Mouse (Mus musculus): ENCODE measurements around the gene Ifitm10. TPM values are rescaled to one million over a fixed set of nuclear protein-coding genes. Genes with fewer than 3 reads are reported as not detected.
"Not testable (repeated sequence)": the region's sequence is repeated elsewhere in the genome, so short reads cannot be mapped to it uniquely, and the experiment has no call there.

Ifitm10 gene
- total RNA-seq, 2 experiments from 2014 or later, result 2.0 TPM

GRCm38 (mm10) chr7:142320906-142321305 lies 52.6 kb downstream of the Ifitm10 start:
- DNase-seq, result no peak

DNA sequence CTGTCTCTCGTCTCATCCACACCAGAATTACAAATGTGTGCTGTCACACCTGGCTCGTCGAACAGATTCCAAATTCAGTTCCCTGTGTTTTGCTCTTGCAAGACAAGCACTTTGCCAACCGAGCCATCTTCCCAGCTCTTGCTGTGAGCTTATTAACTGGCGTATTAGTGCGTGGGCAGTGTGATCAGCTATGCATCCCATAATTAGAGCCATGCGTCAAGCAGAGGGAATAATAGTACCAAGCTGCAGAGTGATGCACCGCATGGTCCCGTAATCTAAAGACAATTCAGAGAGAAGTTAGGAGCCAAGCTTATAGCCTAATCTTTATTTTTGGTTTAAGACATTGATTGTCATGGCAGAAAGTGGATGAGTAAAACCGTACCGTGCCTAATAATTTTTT lies 54.4 kb downstream of the Ifitm10 start:
- no peak for DNase-seq

DNA sequence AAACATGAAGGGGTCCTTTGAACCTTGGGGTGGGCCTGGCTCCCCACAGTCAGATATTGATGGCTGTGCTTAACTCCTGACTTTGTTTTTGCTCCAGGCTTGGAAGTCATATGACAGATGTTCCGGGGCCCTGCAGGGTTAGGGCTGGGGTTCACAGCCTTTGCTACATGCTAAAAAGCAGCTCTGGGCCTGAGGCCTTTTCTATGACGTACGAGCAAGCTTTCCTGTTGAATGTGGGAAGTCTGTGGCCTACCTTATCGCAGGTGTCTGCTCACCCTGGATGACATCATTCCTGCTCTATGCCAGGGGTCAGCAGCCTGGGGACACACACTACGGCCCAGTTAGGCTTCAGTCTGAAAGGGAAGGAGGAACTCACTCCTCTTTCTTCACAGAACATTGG lies 56.3 kb downstream of the Ifitm10 start:
- DNase-seq, result no peak

DNA sequence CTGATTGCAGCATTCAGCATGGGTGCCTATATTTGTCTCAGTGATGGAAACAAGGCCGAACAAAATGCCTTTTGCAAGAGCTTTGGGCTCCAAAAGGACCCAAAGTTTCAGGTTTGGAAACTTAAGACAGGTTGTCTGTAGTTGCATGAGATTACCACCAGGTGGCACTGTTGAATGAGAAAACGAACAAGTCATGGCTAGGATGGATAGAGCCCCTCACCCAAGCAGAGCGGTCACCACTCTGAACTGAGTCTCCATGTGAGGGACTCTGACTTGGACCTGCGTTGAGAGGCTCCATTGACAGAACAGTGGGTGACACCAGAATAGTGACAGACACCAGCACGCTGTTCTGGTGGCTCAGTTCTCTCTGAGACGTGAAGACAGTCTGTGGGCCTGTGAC lies 57.0 kb downstream of the Ifitm10 start:
- peak; percentile 62 for DNase-seq

GRCm38 (mm10) chr7:142314600-142315285 lies 58.8 kb downstream of the Ifitm10 start:
- no peak for DNase-seq

GRCm38 (mm10) chr7:142303929-142304328 lies 69.6 kb downstream of the Ifitm10 start:
- not testable (repeated sequence) for DNase-seq

- DNase-seq, result no peak
These were observed 70.3 kb downstream of the Ifitm10 start, which contains the start of gene Krtap5-4 for GRCm38 (mm10) chr7:142303249-142303648. TSS of gene Krtap5-4 (plus strand) at chr7:142303549.

GRCm38 (mm10) chr7:142297018-142297417 lies 76.5 kb downstream of the Ifitm10 start, which contains the start of gene Krtap5-1:
TSS of gene Krtap5-1 (minus strand) at chr7:142297118.
- not testable (repeated sequence) for DNase-seq

- not testable (repeated sequence) for DNase-seq
These were observed 77.4 kb downstream of the Ifitm10 start for GRCm38 (mm10) chr7:142296108-142296507.

DNA sequence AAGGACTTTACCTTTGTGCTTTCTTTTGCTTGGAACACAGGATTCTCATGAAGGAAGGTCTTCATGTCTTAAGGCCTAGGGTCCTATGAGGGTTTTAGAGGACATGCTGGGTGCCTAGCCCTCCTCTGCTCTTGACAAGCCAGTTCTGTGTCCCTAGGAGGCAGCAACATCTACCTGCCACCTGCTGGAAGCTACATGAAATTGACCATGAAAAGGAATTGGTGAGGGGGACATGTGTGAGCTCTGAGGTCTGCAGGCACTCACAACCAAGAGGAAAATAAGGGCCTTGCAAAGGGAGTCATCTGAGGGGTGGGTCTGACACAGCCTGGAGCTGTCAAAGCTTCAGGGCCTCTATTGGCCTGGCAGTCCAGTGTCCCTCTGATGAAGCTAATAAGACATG lies 78.1 kb downstream of the Ifitm10 start:
- DNase-seq, result no peak

GRCm38 (mm10) chr7:142293851-142294250 lies 79.7 kb downstream of the Ifitm10 start:
- DNase-seq, result not testable (repeated sequence)

- DNase-seq, result not testable (repeated sequence)
These were observed 87.5 kb downstream of the Ifitm10 start for GRCm38 (mm10) chr7:142285910-142286612.

DNA sequence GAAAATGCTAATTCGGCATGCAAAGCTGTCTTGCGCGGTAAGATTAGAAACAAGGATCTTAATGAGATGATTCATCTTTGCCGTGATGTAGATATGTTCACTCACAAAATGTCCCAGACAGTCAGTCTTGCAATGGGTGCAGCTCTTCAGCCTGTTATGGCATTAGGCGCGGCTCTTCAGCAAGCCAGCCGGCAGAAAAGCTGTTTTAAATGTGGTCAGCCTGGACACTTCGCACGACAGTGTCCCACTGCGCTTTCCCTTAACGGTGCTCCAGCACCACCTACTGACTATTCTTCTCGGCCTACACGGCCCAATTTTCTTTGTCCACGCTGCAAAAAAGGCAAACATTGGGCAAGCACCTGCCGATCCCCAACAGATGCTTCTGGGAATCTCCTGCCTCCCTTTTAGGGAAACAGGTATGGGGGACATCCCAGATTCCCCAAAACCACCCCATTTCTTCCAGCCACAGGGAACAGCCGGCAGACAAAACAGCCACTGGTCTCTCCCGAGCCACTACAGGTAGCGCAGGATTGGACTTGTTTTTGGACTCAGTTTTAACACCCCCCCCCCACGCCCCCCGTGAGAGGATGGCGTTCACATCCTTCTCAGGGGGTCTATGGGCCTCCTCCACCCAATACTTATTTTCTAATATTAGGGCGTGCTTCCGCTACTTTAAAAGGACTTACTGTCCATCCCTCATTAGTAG lies 88.3 kb downstream of the Ifitm10 start:
- peak; percentile 52 for DNase-seq

GRCm38 (mm10) chr7:142284615-142285080 lies 88.9 kb downstream of the Ifitm10 start:
- DNase-seq, result peak; percentile 96

GRCm38 (mm10) chr7:142284023-142284591 lies 89.4 kb downstream of the Ifitm10 start:
- DNase-seq, result peak; percentile 70

- DNase-seq, result not testable (repeated sequence)
These were observed 90.7 kb downstream of the Ifitm10 start for GRCm38 (mm10) chr7:142282847-142283246.

DNA sequence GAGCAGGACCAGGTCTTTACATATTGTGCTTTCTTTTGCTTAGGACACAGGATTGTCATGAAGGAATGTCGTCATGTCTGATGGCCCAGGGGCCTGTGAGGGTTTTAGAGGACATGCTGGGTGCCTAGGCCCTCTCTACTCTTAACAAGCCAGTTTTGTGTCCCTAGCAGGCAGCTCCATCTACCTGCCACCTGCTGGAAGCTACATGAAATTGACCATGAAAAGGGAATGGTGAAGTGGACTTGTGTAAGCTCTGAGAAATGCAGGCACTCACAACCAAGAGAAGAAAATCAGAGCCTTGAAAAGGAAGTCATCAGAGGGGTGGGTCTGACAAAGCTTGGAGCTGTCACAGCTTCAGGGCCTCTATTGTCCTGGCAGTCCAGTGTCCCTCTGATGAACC lies 94.3 kb downstream of the Ifitm10 start:
- not testable (repeated sequence) for DNase-seq

DNA sequence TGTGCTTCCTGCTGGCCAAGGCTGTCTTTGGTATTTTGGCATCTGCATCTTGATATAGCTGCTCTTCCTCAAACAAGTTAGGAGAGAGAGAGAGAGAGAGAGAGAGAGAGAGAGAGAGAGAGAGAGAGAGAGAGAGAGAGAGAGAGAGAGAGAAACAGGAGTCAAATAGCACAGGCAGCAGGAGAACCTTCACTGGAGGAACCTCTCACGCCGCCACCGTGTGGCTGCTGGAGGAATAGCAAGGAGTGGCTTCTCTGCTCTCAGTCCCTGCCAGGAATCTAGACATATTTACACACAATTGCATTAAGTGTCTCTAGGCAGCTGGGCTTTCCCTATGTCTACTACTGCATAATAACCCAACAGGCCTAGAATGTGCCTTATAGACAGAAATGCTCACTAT lies 95.4 kb downstream of the Ifitm10 start:
- DNase-seq, result peak; percentile 79
